Mouse (Mus musculus) lung, postnatal 0 days (tissue): Measurements from ENCODE around the gene Arfgef2.

ENCODE experiments used
- CTCF ChIP-seq: IDR thresholded peaks from 2 replicates; pipeline ENCODE4 v1.5.1; 2016; ENCODE audit warnings: antibody characterized with exemption, mild to moderate bottlenecking
- EP300 ChIP-seq: IDR thresholded peaks from 2 replicates; pipeline ENCODE4 v1.6.1; 2016; ENCODE audit warnings: antibody characterized with exemption, mild to moderate bottlenecking, control low read depth

- no peak for TF ChIP-seq CTCF
- TF ChIP-seq EP300, result no peak
Observed at GRCm38 (mm10) chr2:166775357-166775893, 30.0 kb upstream of the Arfgef2 start.
